Mouse (Mus musculus): ENCODE data around the gene 2610044O15Rik8. TPM values are rescaled to one million over a fixed set of nuclear protein-coding genes. Genes with fewer than 3 reads are reported as not detected.
A peak's percentile ranks its signal among the peaks of the same experiment; 100 is the strongest.
"Not testable (repeated sequence)": the region's sequence is repeated elsewhere in the genome, so short reads cannot be mapped to it uniquely, and the experiment has no call there.

2610044O15Rik8 gene
- total RNA-seq (2021), result 10 to 100 TPM; 16.7 to 18.2 TPM

DNA sequence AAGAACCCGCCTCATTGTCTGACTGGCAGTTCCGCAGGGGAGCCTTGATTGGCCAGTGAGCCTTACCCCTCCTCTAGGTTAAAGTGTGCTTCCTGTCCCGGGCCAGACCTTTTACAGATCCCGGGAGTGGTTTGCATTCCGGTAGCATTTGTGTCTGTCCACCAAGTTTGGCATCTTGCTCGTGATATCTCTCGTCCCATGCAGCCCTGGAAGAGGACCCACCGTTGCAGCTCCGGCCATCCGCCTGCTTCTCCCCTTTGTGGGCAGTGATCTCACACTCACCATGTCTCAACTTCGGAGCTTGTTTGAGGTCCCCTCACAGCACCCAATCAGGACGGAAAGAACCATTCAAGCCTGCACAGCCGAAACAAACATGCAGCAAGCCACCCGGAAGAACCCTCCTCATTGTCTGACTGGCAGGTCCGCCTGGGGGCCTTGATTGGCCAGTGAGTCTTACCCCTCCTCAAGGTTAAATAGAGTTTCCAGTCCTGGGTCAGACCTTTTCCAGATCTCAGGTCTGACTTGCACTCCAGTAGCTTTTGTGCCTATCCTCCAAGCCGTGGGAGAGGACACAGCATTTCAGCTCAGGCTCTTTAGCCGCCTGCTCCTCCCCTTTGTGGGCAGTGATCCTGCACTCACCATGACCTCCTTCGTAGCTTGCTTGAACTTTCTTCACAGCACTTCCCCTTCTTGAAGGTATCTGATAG is at the start of gene 2610044O15Rik8:
TSS of gene 2610044O15Rik8 (minus strand) at position 380 of the 707 bp plus-strand sequence.
- intact Hi-C loops (cut with DNase I), result no loop called here
- DNase-seq (ENCODE audit: low spot score), result peak; percentile 87

DNA sequence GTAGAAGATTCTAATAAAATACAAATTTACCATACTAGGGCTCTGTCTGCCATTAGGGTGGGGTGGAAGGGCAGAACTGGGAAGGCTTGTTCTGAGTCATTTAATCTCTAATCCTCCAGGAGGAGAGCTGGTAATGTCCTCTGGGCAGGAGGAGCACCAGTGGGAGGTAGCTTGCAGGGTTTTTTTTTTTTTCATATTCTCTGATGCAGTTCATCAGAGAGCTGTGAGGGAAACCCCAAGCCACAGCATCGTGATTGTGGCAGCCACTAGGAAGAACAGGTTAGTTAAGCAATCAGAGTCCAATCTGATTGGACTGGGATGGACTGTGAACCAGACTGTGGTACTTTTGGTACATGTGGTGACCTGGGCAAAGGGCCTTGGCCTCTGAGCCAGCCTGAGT is 31.7 kb upstream of the 2610044O15Rik8 start:
- DNase-seq (ENCODE audit: low spot score), result no peak
- intact Hi-C loops (cut with DNase I), result no loop called here

DNA sequence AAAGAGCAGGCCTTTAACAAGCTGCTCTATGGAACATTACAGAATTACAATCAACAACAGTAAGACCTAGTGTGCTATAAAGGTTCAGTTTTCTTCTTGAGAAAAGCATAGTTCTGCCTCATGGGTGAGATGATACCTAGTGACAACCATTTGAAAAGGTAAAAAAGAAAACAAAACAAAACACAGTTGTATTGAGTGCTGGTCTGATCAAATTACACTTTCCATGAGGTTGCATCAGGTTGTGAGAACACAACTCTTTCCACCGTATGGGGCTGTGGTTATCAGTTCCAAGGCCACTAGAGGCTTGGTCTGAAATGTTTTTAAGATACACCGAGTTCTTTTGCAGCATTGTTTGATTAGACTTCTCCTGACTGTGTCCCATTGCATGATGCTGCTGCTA is 30.1 kb upstream of the 2610044O15Rik8 start:
- intact Hi-C loops (cut with DNase I), result no loop called here
- no peak for DNase-seq (ENCODE audit: low spot score)

DNA sequence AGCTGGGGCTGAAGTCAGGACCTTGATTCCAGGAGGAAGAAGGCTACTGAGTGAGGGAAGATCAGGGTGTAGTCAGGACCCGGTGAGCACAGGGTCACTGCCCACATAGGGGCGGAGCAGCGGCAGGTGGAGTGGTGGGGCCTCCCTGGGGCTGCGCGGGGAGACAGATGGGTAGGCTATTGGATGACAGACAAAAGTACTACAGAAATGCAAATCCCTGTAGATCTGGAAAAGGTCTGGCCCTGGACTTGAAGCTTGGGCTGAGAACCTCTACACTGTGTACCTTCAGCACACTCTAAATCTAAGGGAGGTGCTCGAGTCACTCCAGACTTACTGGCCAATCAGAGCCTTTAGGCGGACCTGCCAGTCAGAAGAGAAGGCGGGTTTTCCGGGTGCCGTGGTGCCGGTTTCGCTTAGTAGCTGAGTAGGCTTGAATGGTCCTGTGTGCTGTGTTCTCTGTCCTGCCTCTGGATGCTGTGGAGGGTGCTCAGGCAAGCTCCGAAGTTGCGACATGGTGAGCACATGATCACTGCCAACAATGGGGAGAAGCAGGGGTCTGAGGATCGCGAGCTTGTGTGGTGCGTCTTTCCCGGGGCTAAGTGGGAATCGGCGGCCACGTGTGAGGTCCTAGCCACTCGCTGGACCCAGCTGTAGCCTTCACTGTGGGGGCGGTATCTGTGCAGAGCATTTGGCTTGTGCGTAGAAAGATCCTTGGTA is 29.2 kb upstream of the 2610044O15Rik8 start:
- peak; percentile 67 for DNase-seq (ENCODE audit: low spot score)
- intact Hi-C loops (cut with DNase I), result not testable (repeated sequence)

DNA sequence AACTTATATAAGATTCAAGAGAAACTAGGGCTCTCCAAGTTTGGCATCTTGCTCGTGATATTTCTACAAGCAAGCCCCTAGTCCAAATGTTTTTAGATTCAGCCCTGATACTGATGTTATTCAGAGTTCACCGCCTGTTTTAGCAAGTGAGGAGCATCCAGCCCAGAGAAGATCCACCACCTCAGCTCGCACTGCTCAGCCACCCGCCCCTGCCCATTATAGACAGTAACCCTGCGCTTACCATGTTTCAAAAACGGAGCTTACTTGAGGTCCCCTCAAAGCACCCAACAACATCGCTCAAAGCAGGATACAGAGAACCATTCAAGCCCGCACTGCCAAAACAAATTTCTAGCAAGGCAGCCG is 561 bp downstream of the 2610044O15Rik8 start:
- intact Hi-C loops (cut with DNase I), result no loop called here
- DNase-seq (ENCODE audit: low spot score), result no peak

Other genes with a start within 250 kb of the 2610044O15Rik8 start
- not detected for gene Ccdc7a, start 168.9 kb downstream of the 2610044O15Rik8 start, total RNA-seq (2021)
- gene Ccdc7b, start 167.3 kb downstream of the 2610044O15Rik8 start, total RNA-seq (2021), result not detected
- not detected for gene Gm10999, start 102.7 kb downstream of the 2610044O15Rik8 start, total RNA-seq (2021)